Mouse (Mus musculus) MEL (cell line): ENCODE data around the gene Atoh1. TPM values are rescaled to one million over a fixed set of nuclear protein-coding genes. Genes with fewer than 3 reads are reported as not detected.

ENCODE experiments used
- DNase-seq: peaks from one replicate; pipeline ENCODE4 v3.0.0; 2011; ENCODE audit warnings: low read depth, low spot score
- H3K27ac ChIP-seq: 2 replicates; pipeline ENCODE4 v1.5.1; 2012; ENCODE audit warnings: low read depth, mild to moderate bottlenecking, control low read depth, low read length, moderate library complexity; ENCODE audit not compliant: control insufficient read depth
- H3K27me3 ChIP-seq, 2 experiments: fragments of 150-350 bp in 1 of 2; sonication (generic) in 1 of 2; 2 replicates each; pipeline ENCODE4 v1.6.1; 2012; ENCODE audit warnings: low read length in 2 of 2, mild to moderate bottlenecking in 2 of 2, improper control_type of control experiment in 1 of 2, moderate library complexity in 1 of 2; ENCODE audit not compliant: insufficient read depth in 2 of 2, control insufficient read depth in 1 of 2
- H3K36me3 ChIP-seq, 2 experiments: 2 replicates each; pipeline ENCODE4 v1.6.1; 2012 to 2014; ENCODE audit warnings: low read length in 2 of 2, improper control_type of control experiment in 1 of 2, inconsistent platforms in 1 of 2, mild to moderate bottlenecking in 1 of 2; ENCODE audit not compliant: insufficient read depth in 2 of 2, control insufficient read depth in 1 of 2
- H3K4me1 ChIP-seq, 2 experiments: fragments of 150-350 bp in 1 of 2; sonication (generic) in 1 of 2; 2 replicates each; pipeline ENCODE4 v1.6.1; 2012; ENCODE audit warnings: low read length in 2 of 2, improper control_type of control experiment in 1 of 2, mild to moderate bottlenecking in 1 of 2; ENCODE audit not compliant: insufficient read depth in 2 of 2, control insufficient read depth in 1 of 2
- H3K4me3 ChIP-seq, 2 experiments: fragments of 150-350 bp in 1 of 2; sonication (generic) in 1 of 2; 2 replicates each; pipeline ENCODE4 v1.5.1; 2012; ENCODE audit warnings: low read depth in 2 of 2, low read length in 2 of 2, mild to moderate bottlenecking in 2 of 2, moderate library complexity in 2 of 2, control low read depth in 1 of 2, improper control_type of control experiment in 1 of 2; ENCODE audit not compliant: control insufficient read depth in 1 of 2, insufficient read depth in 1 of 2
- H3K79me2 ChIP-seq: 2 replicates; pipeline ENCODE4 v1.6.1; 2012; ENCODE audit warnings: mild to moderate bottlenecking, low read length, moderate library complexity; ENCODE audit not compliant: control insufficient read depth, poor library complexity, insufficient read depth
- H3K9ac ChIP-seq: 2 replicates; pipeline ENCODE4 v1.6.1; 2012; ENCODE audit warnings: low read depth, mild to moderate bottlenecking, control low read depth, low read length, moderate library complexity; ENCODE audit not compliant: control insufficient read depth, poor library complexity, severe bottlenecking
- H3K9me3 ChIP-seq: fragments of 150-350 bp; sonication (generic); replicated peaks from 2 replicates; pipeline ENCODE4 v1.6.1; 2012; ENCODE audit warnings: mild to moderate bottlenecking, low read length, improper control_type of control experiment, moderate library complexity; ENCODE audit not compliant: insufficient read depth
- CHD1 ChIP-seq: IDR thresholded peaks from 2 replicates; pipeline ENCODE4 v1.6.1; 2012; ENCODE audit warnings: low read depth, mild to moderate bottlenecking, inconsistent platforms, low read length, improper control_type of control experiment
- E2F4 ChIP-seq: IDR thresholded peaks from 2 replicates; pipeline ENCODE4 v1.6.1; 2011; ENCODE audit warnings: low read depth, low read length, improper control_type of control experiment, borderline replicate concordance
- HCFC1 ChIP-seq: IDR thresholded peaks from 2 replicates; pipeline ENCODE4 v1.6.1; 2012; ENCODE audit warnings: low read depth, mild to moderate bottlenecking, inconsistent platforms, low read length, improper control_type of control experiment, moderate library complexity
- JUND ChIP-seq: IDR thresholded peaks from 2 replicates; pipeline ENCODE4 v1.6.1; 2011; ENCODE audit warnings: low read depth, mild to moderate bottlenecking, improper control_type of control experiment, low read length
- MEF2A ChIP-seq: IDR thresholded peaks from 2 replicates; pipeline ENCODE4 v1.6.1; 2014; ENCODE audit warnings: low read depth, mild to moderate bottlenecking, inconsistent platforms, low read length, improper control_type of control experiment; ENCODE audit not compliant: poor library complexity, insufficient replicate concordance, severe bottlenecking; ENCODE audit errors: extremely low read depth
- NRF1 ChIP-seq: IDR thresholded peaks from 2 replicates; pipeline ENCODE4 v1.6.1; 2014; ENCODE audit warnings: low read depth, mild to moderate bottlenecking, inconsistent platforms, low read length, improper control_type of control experiment, moderate library complexity; ENCODE audit not compliant: poor library complexity, insufficient read depth, severe bottlenecking
- POLR2A ChIP-seq, 2 experiments: IDR thresholded peaks; 2 replicates each; pipeline ENCODE4 v1.6.1; 2011 to 2012; ENCODE audit warnings: low read length in 2 of 2, mild to moderate bottlenecking in 2 of 2, control low read depth in 1 of 2, improper control_type of control experiment in 1 of 2, low read depth in 1 of 2, moderate library complexity in 1 of 2; ENCODE audit not compliant: control insufficient read depth in 1 of 2, insufficient read depth in 1 of 2, poor library complexity in 1 of 2
- POLR2AphosphoS2 ChIP-seq: IDR thresholded peaks from 2 replicates; pipeline ENCODE4 v1.6.1; 2011; ENCODE audit warnings: low read length, improper control_type of control experiment
- POLR2AphosphoS5 ChIP-seq: IDR thresholded peaks from 2 replicates; pipeline ENCODE4 v1.6.1; 2012; ENCODE audit warnings: low read depth, borderline replicate concordance, mild to moderate bottlenecking, inconsistent platforms, low read length, moderate library complexity, mixed read lengths
- SIN3A ChIP-seq: IDR thresholded peaks from 2 replicates; pipeline ENCODE4 v1.6.1; 2012; ENCODE audit warnings: low read length, improper control_type of control experiment, inconsistent platforms
- SMC3 ChIP-seq: IDR thresholded peaks from 2 replicates; pipeline ENCODE4 v1.6.1; 2011; ENCODE audit warnings: low read depth, low read length, improper control_type of control experiment
- TAL1 ChIP-seq: IDR thresholded peaks from 2 replicates; pipeline ENCODE4 v1.6.1; 2012; ENCODE audit warnings: mild to moderate bottlenecking, inconsistent platforms, low read length, moderate library complexity, mixed read lengths
- TCF12 ChIP-seq: IDR thresholded peaks from 2 replicates; pipeline ENCODE4 v1.6.1; 2014; ENCODE audit warnings: low read depth, mild to moderate bottlenecking, inconsistent platforms, low read length, improper control_type of control experiment, moderate library complexity
- UBTF ChIP-seq: IDR thresholded peaks from 2 replicates; pipeline ENCODE4 v1.6.1; 2012; ENCODE audit warnings: low read depth, mild to moderate bottlenecking, inconsistent platforms, low read length, improper control_type of control experiment, moderate library complexity, borderline replicate concordance; ENCODE audit not compliant: insufficient read depth
- USF2 ChIP-seq, 2 experiments: IDR thresholded peaks; 2 replicates each; pipeline ENCODE4 v1.6.1; 2011 to 2012; ENCODE audit warnings: improper control_type of control experiment in 2 of 2, low read length in 2 of 2, borderline replicate concordance in 1 of 2, inconsistent platforms in 1 of 2, low read depth in 1 of 2, mild to moderate bottlenecking in 1 of 2; ENCODE audit not compliant: insufficient read depth in 1 of 2
- ZC3H11A ChIP-seq: IDR thresholded peaks from 2 replicates; pipeline ENCODE4 v1.6.1; 2012; ENCODE audit warnings: low read depth, mild to moderate bottlenecking, inconsistent platforms, low read length, improper control_type of control experiment
- polyA plus RNA-seq, 2 experiments: library from polyadenylated mRNA; stranded (reverse) in 1 of 2; unstranded in 1 of 2; fragments of >175 nt in 1 of 2; fragments of >200 nt in 1 of 2; gene quantifications; 2 replicates each; pipeline versions ENCODE4 v1.2.1 to v1.2.4; 2012; ENCODE audit warnings: low replicate concordance in 2 of 2, low read depth in 1 of 2; ENCODE audit not compliant: insufficient read length in 2 of 2, insufficient read depth in 1 of 2, missing spikeins in 1 of 2
- total RNA-seq: library from RNA; depleted of rRNA; stranded (reverse); fragments of 300-350 nt; gene quantifications from 2 replicates; pipeline ENCODE4 v1.2.3, GENCODE M21; 2012

The Atoh1 gene
- total and polyA plus RNA-seq, 3 experiments, result not detected

- H3K9ac ChIP-seq, result no peak overlapping the region
- H3K27ac ChIP-seq, result no peak overlapping the region
- no peaks in the 10 kb centered on the region for H3K9me3 ChIP-seq
- no peak for TF ChIP-seq ZC3H11A
- no peak for TF ChIP-seq HCFC1
- no peak for TF ChIP-seq JUND
- no peak for TF ChIP-seq POLR2AphosphoS2
- no peak for TF ChIP-seq UBTF
- TF ChIP-seq POLR2A (IDR thresholded peaks at IDR 0.05; ENCODE audit: control insufficient read depth in 1 of 2, insufficient read depth in 1 of 2, low read depth in 1 of 2, low read length in 2 of 2, poor library complexity in 1 of 2), result no peak
- TF ChIP-seq E2F4, result no peak
- TF ChIP-seq TAL1, result no peak
- TF ChIP-seq MEF2A, result no peak
- TF ChIP-seq SIN3A, result no peak
- TF ChIP-seq TCF12, result no peak
- no peak for TF ChIP-seq POLR2AphosphoS5
- TF ChIP-seq SMC3, result no peak
- no peak for TF ChIP-seq NRF1
- no peak for TF ChIP-seq USF2 (IDR thresholded peaks at IDR 0.05; ENCODE audit: borderline replicate concordance in 1 of 2, insufficient read depth in 1 of 2, low read depth in 1 of 2, low read length in 2 of 2)
- H3K4me1 ChIP-seq, result no peaks in the 10 kb centered on the region
- H3K27me3 ChIP-seq, result no peaks in the 10 kb centered on the region
- no peak overlapping the region for H3K4me3 ChIP-seq
- H3K79me2 ChIP-seq, result no peaks in the 10 kb centered on the region
- no peak for DNase-seq
- no peaks in the 10 kb centered on the region for H3K36me3 ChIP-seq
Observed at GRCm38 (mm10) chr6:64694688-64695087, 34.2 kb upstream of the Atoh1 start.

DNA sequence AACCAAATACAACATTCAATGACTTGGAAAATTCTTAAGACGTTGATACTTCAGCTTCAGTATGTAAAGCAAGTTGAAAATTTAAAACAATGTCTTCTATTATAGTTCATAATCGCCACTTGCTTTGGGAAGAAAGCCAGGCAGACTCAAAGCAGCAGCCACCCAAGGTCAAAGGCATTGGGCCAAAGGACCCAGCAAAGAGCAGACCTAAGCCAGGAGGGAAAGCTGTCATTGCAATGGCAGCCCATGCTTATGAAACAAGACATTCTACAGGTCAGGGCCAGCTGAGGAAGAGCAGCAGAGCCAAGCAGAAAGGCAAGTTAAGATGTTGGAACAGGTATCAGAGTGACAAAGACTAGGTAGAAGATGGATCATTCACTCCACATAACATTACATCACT is 25.3 kb upstream of the Atoh1 start:
- H3K4me3 ChIP-seq, result no peak overlapping the region
- no peak for TF ChIP-seq SMC3
- TF ChIP-seq CHD1, result no peak
- TF ChIP-seq, all 39 proteins: peak for 0
- no peak overlapping the region for H3K9ac ChIP-seq
- no peaks in the 10 kb centered on the region for H3K27me3 ChIP-seq
- H3K79me2 ChIP-seq, result no peaks in the 10 kb centered on the region
- no peak for DNase-seq
- H3K36me3 ChIP-seq, result no peaks in the 10 kb centered on the region
- H3K27ac ChIP-seq, result no peak overlapping the region
- no peaks in the 10 kb centered on the region for H3K4me1 ChIP-seq
- H3K9me3 ChIP-seq, result no peaks in the 10 kb centered on the region
